Mouse (Mus musculus) retina, embryonic 14.5 days (tissue): Measurements from ENCODE around the gene Dgke.
A peak's percentile ranks its signal among the peaks of the same experiment; 100 is the strongest.

ENCODE experiments used
- DNase-seq: peaks from one replicate; pipeline ENCODE4 v3.0.0-alpha.2; 2015; ENCODE audit warnings: low spot score

Gene Dgke

GRCm38 (mm10) chr11:89035552-89035951 is 31.1 kb downstream of the Dgke start:
- DNase-seq: no peak

- DNase-seq: no peak
These were observed 32.1 kb downstream of the Dgke start for GRCm38 (mm10) chr11:89034592-89034991.

- DNase-seq: no peak
These were observed 35.5 kb downstream of the Dgke start for GRCm38 (mm10) chr11:89031189-89031588.

- DNase-seq: no peak
These were observed 36.1 kb downstream of the Dgke start for GRCm38 (mm10) chr11:89030552-89030951.

- DNase-seq: no peak
These were observed 37.7 kb downstream of the Dgke start for GRCm38 (mm10) chr11:89028871-89029405.

GRCm38 (mm10) chr11:89027955-89028361 is 38.7 kb downstream of the Dgke start:
- DNase-seq: no peak

- DNase-seq: no peak
These were observed 40.5 kb downstream of the Dgke start for GRCm38 (mm10) chr11:89026117-89026516.

- DNase-seq: no peak
These were observed 41.0 kb downstream of the Dgke start for GRCm38 (mm10) chr11:89025603-89026002.

GRCm38 (mm10) chr11:89024181-89024881 is 42.3 kb downstream of the Dgke start:
- DNase-seq: no peak

- no peak for DNase-seq
These were observed 43.2 kb downstream of the Dgke start for GRCm38 (mm10) chr11:89023477-89023876.

- no peak for DNase-seq
These were observed 44.4 kb downstream of the Dgke start for GRCm38 (mm10) chr11:89022120-89022731.

- no peak for DNase-seq
These were observed 45.0 kb downstream of the Dgke start for GRCm38 (mm10) chr11:89021687-89022086.

GRCm38 (mm10) chr11:89020681-89021305 is 45.9 kb downstream of the Dgke start:
- peak; percentile 34 for DNase-seq

- DNase-seq: no peak
These were observed 49.0 kb downstream of the Dgke start for GRCm38 (mm10) chr11:89017514-89018182.

GRCm38 (mm10) chr11:89012241-89012640 is 54.4 kb downstream of the Dgke start:
- DNase-seq: no peak

- no peak for DNase-seq
These were observed 57.2 kb downstream of the Dgke start for GRCm38 (mm10) chr11:89009496-89009895.

- DNase-seq: no peak
These were observed 57.6 kb downstream of the Dgke start for GRCm38 (mm10) chr11:89009066-89009465.

GRCm38 (mm10) chr11:89007582-89007981 is 59.1 kb downstream of the Dgke start:
- DNase-seq: no peak

GRCm38 (mm10) chr11:89006404-89006803 is 60.2 kb downstream of the Dgke start:
- DNase-seq: no peak

- no peak for DNase-seq
These were observed 61.2 kb downstream of the Dgke start for GRCm38 (mm10) chr11:89005473-89005872.

GRCm38 (mm10) chr11:89003726-89004125 is 62.9 kb downstream of the Dgke start:
- DNase-seq: no peak

- DNase-seq: no peak
These were observed 63.6 kb downstream of the Dgke start for GRCm38 (mm10) chr11:89003078-89003477.

GRCm38 (mm10) chr11:89002621-89003020 is 64.0 kb downstream of the Dgke start:
- no peak for DNase-seq
